Mouse (Mus musculus) frontal cortex, adult 2 months (tissue): ENCODE measurements at regions not wholly inside any gene's neighbourhood (a gene's known extent, or its start where the extent isn't known, plus 50 kb on each side); places are given as distances from the start of the nearest gene placed in this dataset.

ENCODE experiments used
- DNase-seq, 2 experiments: peaks; one replicate each; pipeline ENCODE4 v3.0.0; 2022; ENCODE audit warnings: low spot score in 1 of 2; ENCODE audit errors: extremely low spot score in 1 of 2

DNA sequence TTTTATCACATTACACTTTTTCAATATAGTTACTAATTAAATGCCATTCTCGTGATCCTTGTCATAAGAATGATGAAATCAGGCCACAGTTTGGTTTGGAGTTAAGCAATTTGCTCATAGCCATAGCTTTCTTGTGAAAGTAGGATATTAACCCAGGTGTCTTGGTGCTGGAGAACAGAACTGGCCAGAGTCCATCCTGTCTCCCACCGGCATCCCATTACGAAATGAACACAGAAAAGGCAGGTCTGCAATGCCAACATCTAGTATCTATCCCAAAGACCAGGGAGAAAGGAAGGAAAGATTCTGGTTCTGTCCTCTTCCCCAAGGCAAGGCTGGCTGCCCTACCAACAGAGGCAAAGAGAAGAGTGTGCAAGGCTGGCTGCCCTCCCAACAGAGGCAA lies 61.6 kb upstream of the Avpr1a start:
- DNase-seq = no peak

- no peak for DNase-seq
These were observed 68.5 kb upstream of the Avpr1a start for GRCm38 (mm10) chr10:122379661-122380344.

GRCm38 (mm10) chr10:122343291-122343690 lies 105.0 kb upstream of the Avpr1a start:
- no peak for DNase-seq

DNA sequence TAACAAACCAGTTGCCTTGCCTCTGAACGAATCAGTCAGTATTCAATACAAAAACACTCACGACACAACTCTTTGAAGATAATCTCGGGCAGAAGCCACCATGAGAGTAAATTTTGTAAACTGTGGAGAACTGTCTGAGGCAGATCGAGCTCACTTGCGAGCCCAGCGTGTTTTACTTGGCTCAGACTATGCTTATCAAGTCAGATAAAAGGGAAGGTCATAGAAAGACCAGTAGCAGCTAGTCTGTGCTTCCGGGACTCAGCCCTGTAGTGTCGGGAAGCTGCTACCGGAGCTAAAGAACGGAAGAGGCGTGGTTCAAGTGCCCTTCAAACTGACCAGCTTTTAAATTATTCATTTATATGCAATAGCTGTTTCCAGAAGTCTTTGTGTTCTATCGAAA lies 105.9 kb upstream of the Avpr1a start:
- DNase-seq = no peak

DNA sequence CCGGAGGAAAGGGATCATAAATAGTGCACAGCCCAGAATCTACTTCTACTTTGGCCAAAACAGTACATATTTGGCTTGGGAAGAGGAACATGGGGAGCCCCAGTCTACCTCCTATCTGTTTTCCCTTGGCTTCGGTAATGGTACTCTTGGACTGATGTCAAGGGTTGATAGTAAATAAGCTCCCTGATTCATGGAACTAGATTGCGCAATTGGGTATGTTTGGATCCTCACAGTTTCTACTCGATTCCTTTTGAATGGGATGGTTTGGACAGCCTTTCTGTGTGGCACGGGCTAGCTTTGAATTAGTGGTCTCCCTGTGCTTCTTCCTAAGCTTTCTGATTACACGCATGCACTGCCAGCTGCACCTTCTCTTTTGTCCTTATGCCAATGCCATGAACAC lies 121.4 kb upstream of the Avpr1a start:
- DNase-seq = no peak

DNA sequence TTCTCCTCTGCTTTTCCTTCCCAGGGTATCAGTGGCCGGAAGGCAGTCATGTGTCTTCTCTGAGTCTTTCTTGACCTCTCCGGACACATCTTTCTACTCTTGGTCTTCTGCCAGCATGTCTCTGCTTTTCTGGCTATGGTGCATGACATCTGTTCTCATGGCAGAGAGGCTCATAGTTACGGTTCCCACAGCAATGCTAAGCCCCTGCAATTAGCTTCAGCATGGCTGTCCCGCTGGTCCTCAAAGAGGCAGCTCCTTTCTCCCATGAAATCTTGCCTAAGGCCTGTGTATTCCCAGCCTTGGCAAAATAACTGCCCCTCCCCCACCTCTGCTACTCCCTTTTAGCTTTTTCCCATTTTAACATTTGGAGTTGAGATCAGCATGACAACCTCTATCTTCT lies 129.4 kb upstream of the Avpr1a start:
- DNase-seq = no peak

GRCm38 (mm10) chr10:122310646-122311193 lies 137.6 kb upstream of the Avpr1a start:
- no peak for DNase-seq

- no peak for DNase-seq
These were observed 139.6 kb upstream of the Avpr1a start for GRCm38 (mm10) chr10:122308691-122309090.

- DNase-seq = no peak
These were observed 146.0 kb upstream of the Avpr1a start for GRCm38 (mm10) chr10:122302259-122302658.

DNA sequence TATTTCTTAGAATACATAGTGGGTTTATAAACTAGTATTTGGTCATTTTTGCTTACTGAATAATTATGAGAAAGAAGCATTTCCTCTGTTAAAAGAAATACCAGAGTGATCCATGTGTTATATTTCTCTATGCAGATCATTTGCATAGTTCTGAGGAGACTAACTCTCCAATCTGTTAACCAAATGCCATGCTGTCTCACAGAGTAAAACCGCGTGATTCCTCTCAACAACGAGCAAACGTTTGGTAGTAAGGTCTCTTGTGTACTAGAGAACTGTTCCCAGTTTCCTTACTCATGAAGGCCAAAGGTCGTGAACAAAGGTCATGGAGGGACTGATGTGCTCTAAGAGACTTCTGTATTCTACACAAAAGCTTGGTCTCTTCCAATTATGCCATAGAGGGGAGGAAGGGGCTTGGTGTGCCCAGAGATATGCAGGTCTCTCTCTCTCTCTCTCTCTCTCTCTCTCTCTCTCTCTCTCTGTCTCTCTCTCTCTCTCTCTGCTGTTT lies 152.3 kb upstream of the Avpr1a start:
- DNase-seq = no peak

- no peak for DNase-seq
These were observed 156.7 kb upstream of the Avpr1a start for GRCm38 (mm10) chr10:122291611-122292010.

- no peak for DNase-seq
These were observed 157.2 kb upstream of the Avpr1a start for GRCm38 (mm10) chr10:122291091-122291490.

- no peak for DNase-seq
These were observed 173.4 kb upstream of the Avpr1a start for GRCm38 (mm10) chr10:122274885-122275284.

DNA sequence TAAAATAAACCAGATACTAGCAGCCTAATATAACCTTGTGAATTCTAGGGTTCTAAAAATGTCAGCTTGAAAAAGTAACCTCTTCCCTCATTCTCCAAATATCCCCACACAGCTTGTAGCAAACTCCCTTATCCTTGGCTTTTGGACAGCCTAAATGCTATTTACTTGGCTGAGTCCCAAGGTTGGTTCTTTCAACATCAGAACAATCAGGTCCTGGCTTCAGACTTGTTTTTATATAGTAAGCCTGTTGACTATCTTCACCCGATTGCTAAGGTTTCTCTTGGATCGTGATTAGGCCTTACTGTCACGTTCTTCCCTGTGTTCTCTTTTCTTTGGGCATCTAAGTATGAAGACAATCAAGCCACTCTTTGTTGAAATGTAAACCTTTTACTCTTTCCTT lies 174.1 kb upstream of the Avpr1a start:
- DNase-seq = no peak

GRCm38 (mm10) chr10:122264070-122264469 lies 166.9 kb upstream of the Rxylt1 start:
- DNase-seq = no peak

DNA sequence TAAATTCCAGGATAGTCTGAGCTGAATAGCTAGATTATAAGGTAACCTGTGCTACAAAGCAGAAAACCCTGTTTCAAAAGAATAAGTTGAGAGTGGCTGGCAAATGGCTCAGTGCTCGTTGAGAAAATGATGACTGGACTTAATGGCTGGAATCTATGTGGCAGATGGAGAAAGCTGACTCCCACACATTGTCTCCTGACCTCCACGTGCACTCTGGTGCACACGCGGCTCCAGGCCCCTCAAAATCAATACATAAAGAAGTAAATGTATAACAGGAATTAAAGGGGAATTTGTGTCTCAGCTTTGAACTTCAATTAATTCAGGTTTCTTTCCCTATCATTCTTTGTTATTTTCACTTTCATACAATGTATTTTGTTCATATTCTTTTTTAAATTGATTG lies 162.2 kb upstream of the Rxylt1 start:
- DNase-seq = no peak

DNA sequence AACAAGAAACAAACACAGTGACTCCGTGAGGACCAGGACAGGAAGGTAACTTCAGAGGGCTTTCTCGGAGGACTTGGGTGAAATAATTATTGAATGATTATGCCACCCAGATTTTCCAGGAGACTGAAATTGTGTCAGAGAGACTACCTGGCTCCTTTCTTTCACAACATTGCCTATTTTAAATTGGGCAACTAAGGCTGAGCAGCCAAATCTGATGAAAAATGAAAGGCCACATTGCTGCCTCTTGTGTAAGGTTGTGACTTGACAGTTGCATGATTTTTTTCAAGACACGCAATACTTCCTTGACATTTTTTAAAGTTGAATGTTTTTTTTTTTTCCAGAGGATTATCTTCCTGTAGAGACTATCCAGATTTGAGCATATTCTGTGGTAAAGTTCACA lies 161.5 kb upstream of the Rxylt1 start:
- no peak for DNase-seq

GRCm38 (mm10) chr10:122231818-122232217 lies 134.6 kb upstream of the Rxylt1 start:
- no peak for DNase-seq

GRCm38 (mm10) chr10:122230746-122231145 lies 133.6 kb upstream of the Rxylt1 start:
- DNase-seq = no peak

GRCm38 (mm10) chr10:122225679-122226078 lies 128.5 kb upstream of the Rxylt1 start:
- DNase-seq = no peak

GRCm38 (mm10) chr10:122223076-122223475 lies 125.9 kb upstream of the Rxylt1 start:
- DNase-seq = peak in 1 of 2 experiments; percentile 10

GRCm38 (mm10) chr10:122217594-122217993 lies 120.4 kb upstream of the Rxylt1 start:
- DNase-seq = no peak
